Mouse (Mus musculus): ENCODE measurements around the gene 1110051M20Rik. TPM values are rescaled to one million over a fixed set of nuclear protein-coding genes. Genes with fewer than 3 reads are reported as not detected.

Gene 1110051M20Rik
- 114 and 119 TPM in 2 replicates for polyA plus RNA-seq (2012; rRNA removed)

GRCm38 (mm10) chr2:91444286-91444892 is at the start of gene 1110051M20Rik:
TSS of gene 1110051M20Rik (minus strand) at chr2:91444704.
- peak; percentile 86 to 93 for DNase-seq (ENCODE audit: extremely low spot score in 1 of 2, low spot score in 1 of 2)

- no peak for DNase-seq (ENCODE audit: extremely low spot score in 1 of 2, low spot score in 1 of 2)
Observed at GRCm38 (mm10) chr2:91493981-91494380, 49.5 kb upstream of the 1110051M20Rik start.

- no peak for DNase-seq (ENCODE audit: extremely low spot score in 1 of 2, low spot score in 1 of 2)
Observed at GRCm38 (mm10) chr2:91492071-91492635, 47.6 kb upstream of the 1110051M20Rik start.

- peak in 1 of 2 experiments; percentile 47 for DNase-seq (ENCODE audit: extremely low spot score in 1 of 2, low spot score in 1 of 2)
Observed at GRCm38 (mm10) chr2:91487295-91487694, 42.8 kb upstream of the 1110051M20Rik start.

- no peak for DNase-seq (ENCODE audit: extremely low spot score in 1 of 2, low spot score in 1 of 2)
Observed at GRCm38 (mm10) chr2:91485256-91485655, 40.8 kb upstream of the 1110051M20Rik start.

GRCm38 (mm10) chr2:91484698-91485097 is 40.2 kb upstream of the 1110051M20Rik start:
- DNase-seq (ENCODE audit: extremely low spot score in 1 of 2, low spot score in 1 of 2): no peak

- peak; percentile 46 to 93 for DNase-seq (ENCODE audit: extremely low spot score in 1 of 2, low spot score in 1 of 2)
Observed at GRCm38 (mm10) chr2:91480805-91481514, 36.5 kb upstream of the 1110051M20Rik start.

- no peak for DNase-seq (ENCODE audit: extremely low spot score in 1 of 2, low spot score in 1 of 2)
Observed at GRCm38 (mm10) chr2:91480399-91480801, 35.9 kb upstream of the 1110051M20Rik start.

GRCm38 (mm10) chr2:91476841-91477240 is 32.3 kb upstream of the 1110051M20Rik start:
- DNase-seq (ENCODE audit: extremely low spot score in 1 of 2, low spot score in 1 of 2): no peak

- DNase-seq (ENCODE audit: extremely low spot score in 1 of 2, low spot score in 1 of 2): peak in 1 of 2 experiments; percentile 35
Observed at GRCm38 (mm10) chr2:91476251-91476661, 31.8 kb upstream of the 1110051M20Rik start.

GRCm38 (mm10) chr2:91475791-91476190 is 31.3 kb upstream of the 1110051M20Rik start:
- DNase-seq (ENCODE audit: extremely low spot score in 1 of 2, low spot score in 1 of 2): no peak

- DNase-seq (ENCODE audit: extremely low spot score in 1 of 2, low spot score in 1 of 2): no peak
Observed at GRCm38 (mm10) chr2:91474358-91474757, 29.9 kb upstream of the 1110051M20Rik start.

GRCm38 (mm10) chr2:91470055-91470647 is 25.6 kb upstream of the 1110051M20Rik start:
- peak; percentile 41 to 48 for DNase-seq (ENCODE audit: extremely low spot score in 1 of 2, low spot score in 1 of 2)

GRCm38 (mm10) chr2:91467613-91468012 is 23.1 kb upstream of the 1110051M20Rik start:
- no peak for DNase-seq (ENCODE audit: extremely low spot score in 1 of 2, low spot score in 1 of 2)

GRCm38 (mm10) chr2:91465934-91466333 is 21.4 kb upstream of the 1110051M20Rik start:
- no peak for DNase-seq (ENCODE audit: extremely low spot score in 1 of 2, low spot score in 1 of 2)

- DNase-seq (ENCODE audit: extremely low spot score in 1 of 2, low spot score in 1 of 2): no peak
Observed at GRCm38 (mm10) chr2:91462681-91463080, 18.2 kb upstream of the 1110051M20Rik start.

- DNase-seq (ENCODE audit: extremely low spot score in 1 of 2, low spot score in 1 of 2): no peak
Observed at GRCm38 (mm10) chr2:91462196-91462595, 17.7 kb upstream of the 1110051M20Rik start.

- DNase-seq (ENCODE audit: extremely low spot score in 1 of 2, low spot score in 1 of 2): no peak
Observed at GRCm38 (mm10) chr2:91461341-91461740, 16.8 kb upstream of the 1110051M20Rik start.

GRCm38 (mm10) chr2:91460771-91461170 is 16.3 kb upstream of the 1110051M20Rik start:
- no peak for DNase-seq (ENCODE audit: extremely low spot score in 1 of 2, low spot score in 1 of 2)

GRCm38 (mm10) chr2:91460076-91460475 is 15.6 kb upstream of the 1110051M20Rik start:
- no peak for DNase-seq (ENCODE audit: extremely low spot score in 1 of 2, low spot score in 1 of 2)

GRCm38 (mm10) chr2:91458673-91459391 is 14.3 kb upstream of the 1110051M20Rik start:
- DNase-seq (ENCODE audit: extremely low spot score in 1 of 2, low spot score in 1 of 2): peak in 1 of 2 experiments; percentile 56
